Mouse (Mus musculus) embryo, embryonic 10 days (tissue): ENCODE measurements around the gene Cdc25b.
A peak's percentile ranks its signal among the peaks of the same experiment; 100 is the strongest.

Experiments used
- DNase-seq: peaks from one replicate; pipeline ENCODE4 v3.0.0-alpha.2; 2015; ENCODE audit warnings: low spot score

The Cdc25b gene

DNA sequence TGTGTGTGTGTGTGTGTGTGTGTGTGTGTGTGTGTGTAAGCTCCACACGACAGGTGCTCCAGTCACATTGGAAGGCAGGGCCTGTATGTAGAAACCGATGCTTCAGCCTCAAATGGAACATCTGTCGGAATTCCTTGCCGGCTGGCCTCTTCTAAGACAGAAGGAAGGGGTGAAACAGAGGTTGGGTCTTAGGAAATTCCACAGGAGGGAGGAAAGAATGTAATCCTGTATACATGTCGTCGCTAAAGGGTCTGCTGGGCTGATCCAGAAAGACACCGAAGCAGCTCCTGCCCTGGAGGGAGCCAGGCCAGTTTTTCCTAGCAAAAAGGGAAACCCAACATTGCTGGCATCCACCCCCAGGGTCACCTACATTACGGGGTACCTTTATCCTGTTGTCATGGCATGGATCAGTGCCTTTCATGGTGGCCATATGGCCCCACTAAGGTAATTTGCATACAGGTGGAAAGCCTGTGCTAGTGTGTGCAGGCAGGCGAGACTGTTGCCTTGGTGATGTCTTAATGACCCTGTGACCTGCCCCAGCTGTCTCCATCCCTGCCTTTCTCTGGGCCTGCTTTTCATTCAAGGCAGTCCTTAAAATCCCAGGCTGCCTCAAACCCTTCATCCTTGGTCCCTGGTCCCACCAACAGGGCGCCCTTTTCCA is 3.7 kb downstream of the Cdc25b start:
- DNase-seq, result peak; percentile 85

DNA sequence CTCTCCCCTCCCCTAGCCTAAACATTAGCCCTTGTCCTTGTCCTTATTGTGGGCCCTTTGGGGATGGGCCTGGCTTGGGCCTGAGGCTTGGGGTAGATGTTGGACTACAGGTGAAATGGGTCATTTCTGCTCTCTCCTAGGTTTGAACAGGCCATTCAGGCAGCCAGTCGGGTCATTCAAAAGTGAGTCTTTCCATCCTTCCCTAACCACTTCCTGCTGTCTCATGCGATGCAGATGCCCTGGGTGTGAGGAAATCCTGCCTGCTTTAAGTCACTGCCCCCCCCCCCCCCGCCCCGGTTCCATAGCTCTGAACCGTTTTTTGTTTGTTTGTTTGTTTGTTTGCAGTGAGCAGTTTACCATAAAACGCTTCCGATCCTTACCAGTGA is 4.2 kb downstream of the Cdc25b start:
- DNase-seq, result no peak

DNA sequence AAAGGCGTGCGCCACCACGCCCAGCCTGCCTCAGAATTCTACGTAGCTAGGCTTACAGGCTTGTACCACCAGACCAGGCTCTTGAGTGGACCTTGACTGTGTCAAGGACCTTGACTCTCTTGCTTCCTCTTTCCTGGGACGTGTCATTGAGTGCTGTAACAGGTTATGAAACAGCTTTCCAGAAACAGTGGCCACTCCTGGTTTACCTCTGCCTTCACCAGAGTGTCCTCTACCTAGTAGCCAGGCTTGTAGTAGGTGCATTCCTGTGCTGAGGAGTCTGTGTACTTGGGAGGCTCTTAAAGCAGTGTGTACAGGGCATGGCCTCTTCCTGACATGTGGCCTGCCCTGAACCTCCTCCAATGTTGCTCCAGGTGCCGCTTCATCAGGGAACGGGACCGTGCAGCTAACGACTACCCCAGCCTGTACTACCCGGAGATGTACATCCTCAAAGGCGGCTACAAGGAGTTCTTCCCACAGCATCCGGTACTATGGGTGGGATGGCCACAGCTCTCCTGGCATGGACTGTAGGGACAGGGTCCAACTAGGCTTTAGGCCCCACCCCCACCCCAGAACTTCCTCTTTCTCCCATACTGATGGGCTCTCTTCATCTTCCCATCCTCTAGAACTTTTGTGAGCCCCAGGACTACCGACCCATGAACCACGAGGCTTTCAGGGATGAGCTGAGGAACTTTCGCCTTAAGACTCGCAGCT is 10.0 kb downstream of the Cdc25b start:
- no peak for DNase-seq

- DNase-seq, result no peak
Observed at GRCm38 (mm10) chr2:131200710-131201109, 14.0 kb downstream of the Cdc25b start.

DNA sequence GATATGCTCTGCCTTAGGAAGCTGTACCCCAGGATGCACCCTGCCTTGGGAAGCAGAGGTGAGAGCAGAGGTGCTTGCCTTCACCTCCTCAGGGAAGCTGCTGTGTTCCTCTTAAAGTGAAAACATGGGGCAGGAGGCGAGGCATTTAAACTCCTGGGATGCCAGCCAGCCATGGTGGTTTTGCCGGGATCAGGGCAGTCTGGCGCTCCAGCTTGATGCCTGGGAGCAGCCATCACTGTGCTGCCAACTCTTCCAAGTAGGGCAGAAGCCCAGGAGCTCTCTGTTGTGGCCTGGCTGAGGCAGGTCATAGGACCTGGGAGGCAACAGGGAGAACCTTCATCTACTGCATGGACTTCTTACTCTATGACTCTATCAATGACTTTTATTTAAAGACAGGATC is 14.5 kb downstream of the Cdc25b start:
- no peak for DNase-seq

DNA sequence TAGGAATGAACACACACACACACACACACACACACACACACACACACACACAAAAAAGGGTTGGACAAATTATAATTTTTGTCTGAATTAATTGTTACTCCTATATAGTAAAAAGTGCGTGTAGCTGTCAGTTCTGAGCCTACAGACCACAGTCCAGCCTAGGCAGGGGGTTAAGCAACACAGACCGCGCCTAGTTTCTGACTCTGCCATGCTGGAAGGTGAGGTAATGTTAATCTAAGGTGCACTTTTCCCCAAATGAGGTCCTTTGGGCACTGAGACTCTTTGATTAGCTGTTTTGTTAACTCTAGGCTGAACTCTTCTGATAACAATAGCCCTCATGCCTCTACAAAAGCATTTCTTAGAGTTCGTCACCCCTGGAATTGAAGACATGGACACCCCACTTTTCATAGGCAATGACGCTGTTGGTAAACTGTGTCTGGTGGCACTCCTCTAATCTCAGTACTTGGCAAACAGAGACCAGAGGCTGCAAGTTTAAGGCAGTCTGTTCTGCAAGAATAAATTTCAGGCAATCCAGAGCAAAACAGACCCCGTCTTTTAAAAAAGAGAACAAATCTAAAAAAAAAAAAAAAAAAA is 17.2 kb downstream of the Cdc25b start:
- DNase-seq, result no peak

- no peak for DNase-seq
Observed at GRCm38 (mm10) chr2:131204410-131204981, 17.7 kb downstream of the Cdc25b start.

DNA sequence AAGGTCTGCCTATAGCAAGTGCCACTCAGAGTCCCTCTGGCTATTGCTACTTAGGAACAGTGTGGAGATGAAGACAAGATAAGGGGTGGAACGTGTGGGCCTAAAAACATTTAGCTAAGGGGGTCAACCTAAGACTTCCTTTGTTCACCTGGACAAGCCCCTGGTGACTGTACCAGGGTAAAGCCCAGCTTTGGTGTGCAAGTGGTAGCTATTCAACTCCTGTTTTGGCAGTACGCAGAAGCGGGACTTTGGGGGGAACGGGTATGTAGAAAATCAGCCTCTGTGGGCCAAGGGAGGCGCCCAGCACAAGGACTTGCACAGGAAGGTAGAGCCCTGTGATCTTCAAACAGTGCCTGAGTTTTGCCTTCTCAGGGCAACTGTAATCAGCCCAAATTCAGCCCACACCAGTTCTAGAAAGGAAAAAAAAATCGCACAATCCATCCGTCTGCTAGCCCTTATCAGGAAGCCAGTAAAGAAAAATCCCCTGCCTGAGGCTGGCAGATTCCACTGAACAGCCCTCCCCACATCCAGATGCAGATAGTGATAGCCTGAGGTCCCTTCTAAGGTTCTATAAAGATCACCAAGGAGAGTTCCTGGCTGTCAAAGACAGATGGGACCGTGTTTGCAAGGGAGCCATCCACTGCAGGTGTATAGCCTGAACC is 18.9 kb downstream of the Cdc25b start:
- no peak for DNase-seq

DNA sequence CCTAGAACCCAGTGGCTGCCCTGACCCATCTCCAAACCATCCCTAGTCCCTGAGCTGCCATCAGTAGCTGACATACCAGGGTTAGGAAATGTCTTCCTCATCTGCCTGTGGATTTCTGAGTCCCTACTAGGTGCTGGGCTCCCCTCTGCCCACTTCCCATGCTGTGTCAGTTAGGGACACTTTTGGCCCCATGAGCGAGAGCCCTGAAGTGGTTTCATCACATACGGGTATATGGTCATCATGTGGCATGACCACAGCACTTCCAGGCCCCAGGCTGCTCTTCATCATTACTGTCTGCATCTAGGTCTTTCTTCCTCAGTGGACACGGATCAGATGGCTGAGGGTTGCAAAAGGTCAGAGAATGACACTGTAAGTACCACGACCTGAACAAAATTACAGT is 20.0 kb downstream of the Cdc25b start, which contains the start of gene Ap5s1:
TSS of gene Ap5s1 (plus strand) at position 301 of the 400 bp plus-strand sequence.
- DNase-seq, result no peak

GRCm38 (mm10) chr2:131208356-131208755 is 21.6 kb downstream of the Cdc25b start:
- no peak for DNase-seq

DNA sequence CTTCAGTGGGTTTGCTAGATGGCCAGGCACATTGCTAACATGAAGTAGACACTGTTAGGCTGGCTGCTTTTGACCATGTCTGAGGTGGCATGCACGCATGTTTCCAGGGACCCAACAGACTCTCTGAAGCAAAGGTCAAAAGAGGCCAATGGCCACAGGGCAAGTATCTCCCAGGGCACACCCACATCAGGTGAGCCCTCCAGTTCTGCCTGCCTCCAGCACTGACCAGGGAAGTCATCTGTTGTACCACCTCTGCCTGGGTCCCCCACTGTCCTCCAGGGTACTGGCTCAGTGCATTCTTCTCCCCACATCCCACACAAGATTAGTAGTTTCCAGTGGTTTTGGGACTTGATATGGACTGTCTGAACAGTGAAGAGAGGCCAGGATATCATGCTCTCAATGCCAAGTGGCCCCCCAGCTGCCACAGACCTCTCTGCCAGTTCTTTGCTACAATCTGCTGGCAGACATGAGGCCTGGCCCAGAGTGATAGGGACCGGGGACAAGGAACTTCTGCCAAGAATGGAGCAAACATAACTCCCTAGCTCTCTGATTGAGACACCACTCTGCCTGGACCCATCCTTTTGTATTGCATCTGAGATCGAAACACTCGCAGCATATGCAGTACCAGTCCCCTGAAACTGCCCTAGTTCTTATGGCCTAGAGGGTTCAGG is 22.5 kb downstream of the Cdc25b start:
- no peak for DNase-seq

- DNase-seq, result peak; percentile 96
Observed at GRCm38 (mm10) chr2:131209969-131210792, 23.4 kb downstream of the Cdc25b start.

DNA sequence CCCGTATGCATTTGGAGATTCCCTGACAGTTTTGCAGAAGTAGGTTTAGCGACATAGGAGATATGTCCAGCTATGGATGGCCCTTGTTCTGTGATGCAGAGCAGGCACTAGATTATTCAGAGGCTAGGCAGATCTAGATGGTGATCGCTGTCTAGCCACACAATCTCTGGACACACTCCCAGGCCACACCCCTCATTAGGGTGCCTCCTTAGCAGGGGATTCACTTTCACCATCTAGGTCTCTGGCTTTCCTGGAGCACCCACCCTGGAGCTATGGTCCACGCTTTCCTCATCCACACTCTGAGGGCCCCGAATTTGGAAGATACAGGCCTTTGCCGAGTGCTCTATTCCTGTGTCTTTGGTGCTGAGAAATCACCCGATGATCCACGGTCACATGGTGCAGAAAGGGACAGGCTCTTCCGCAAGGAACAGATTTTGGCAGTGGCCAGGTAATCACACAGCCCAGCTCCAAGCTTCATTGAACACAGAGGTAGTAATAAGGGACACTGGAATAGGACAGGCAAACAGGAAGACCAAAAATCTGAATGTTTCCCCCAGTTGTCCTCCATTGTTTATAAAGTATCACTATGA is 24.4 kb downstream of the Cdc25b start:
- DNase-seq, result no peak

GRCm38 (mm10) chr2:131213773-131214172 is 27.0 kb downstream of the Cdc25b start:
- no peak for DNase-seq

- DNase-seq, result no peak
Observed at GRCm38 (mm10) chr2:131215941-131216858, 29.5 kb downstream of the Cdc25b start.

- DNase-seq, result no peak
Observed at GRCm38 (mm10) chr2:131220030-131220429, 33.3 kb downstream of the Cdc25b start.

- DNase-seq, result no peak
Observed at GRCm38 (mm10) chr2:131221853-131222515, 35.2 kb downstream of the Cdc25b start.

- no peak for DNase-seq
Observed at GRCm38 (mm10) chr2:131222562-131222961, 35.8 kb downstream of the Cdc25b start.

- no peak for DNase-seq
Observed at GRCm38 (mm10) chr2:131223569-131223968, 36.8 kb downstream of the Cdc25b start.
